In genomic region chr12:92040481-92040880, GRCm38 (mm10) we compare ENCODE assay signal across 11 mouse cellular contexts.
DNase-seq lines count a peak whose midpoint lies in the region; ATAC-seq lines count a peak whose summit lies in the region.
"Had no signal": no experiment of that assay in that cellular context is flagged by ENCODE, and none has a peak within 500 bp of the region (broad histone marks: within the 10 kb centered on the region; RNA-seq: fewer than 3 reads in every experiment).

No protein-coding gene starts in this region.

- no peak overlapping the region for H3K4me2 ChIP-seq in midbrain, embryonic 14.5 days (ENCODE audit: low read length)
- H3K4me2 ChIP-seq in midbrain, embryonic 15.5 days = no peak overlapping the region

- H3K4me3 ChIP-seq in midbrain, embryonic 14.5 days (replicated peaks; ENCODE audit: low read depth, low read length) = no peak overlapping the region
- H3K4me3 ChIP-seq in midbrain, embryonic 15.5 days = no peak overlapping the region

- DNase-seq in heart, postnatal 10 days = peak; percentile 5 to 18
- no peak for DNase-seq in heart, adult 9 months (ENCODE audit: low spot score in 2 of 2)
- peak; percentile 39 for DNase-seq in midbrain, embryonic 14.5 days
- peak; percentile 54 for DNase-seq in embryo, embryonic 11.5 days (ENCODE audit: low read depth, low spot score)
- DNase-seq in retina, postnatal 1 day = peak; percentile 62
- no peak for DNase-seq in cerebellum, adult 9-10 months
- no peak for DNase-seq in right cerebral cortex, postnatal 14 days
- DNase-seq: adrenal gland, adult 2 months; cerebellum, adult 9-11 months; left cerebral cortex, postnatal 4 days had no signal

- H3K36me3 ChIP-seq in midbrain, embryonic 14.5 days (ENCODE audit: control insufficient read depth, insufficient read depth, low read length) = no peaks in the 10 kb centered on the region
- H3K36me3 ChIP-seq in midbrain, embryonic 15.5 days (replicated peaks) = no peaks in the 10 kb centered on the region

- H3K9ac ChIP-seq in midbrain, embryonic 14.5 days (replicated peaks; ENCODE audit: low read length) = no peak overlapping the region
- H3K9ac ChIP-seq in midbrain, embryonic 15.5 days = no peak overlapping the region

- no peak for ATAC-seq in midbrain, embryonic 14.5 days (ENCODE audit: low FRiP score, low TSS enrichment)
- no peak for ATAC-seq in midbrain, embryonic 15.5 days (replicated peaks)

- intact Hi-C loops in heart, postnatal 10 days (cut with DNase I) = no loop called here

- 93% methylated on average over 1 of the region's 1 CpGs for WGBS in midbrain, embryonic 14.5 days
- 71% methylated on average over 1 of the region's 1 CpGs for WGBS in midbrain, embryonic 15.5 days

- no peak overlapping the region for H3K27ac ChIP-seq in midbrain, embryonic 14.5 days (replicated peaks; ENCODE audit: low read depth, low read length)
- no peak overlapping the region for H3K27ac ChIP-seq in midbrain, embryonic 15.5 days

- no peaks in the 10 kb centered on the region for H3K27me3 ChIP-seq in midbrain, embryonic 14.5 days (ENCODE audit: control insufficient read depth, insufficient read depth, low read length)
- H3K27me3 ChIP-seq in midbrain, embryonic 15.5 days (replicated peaks) = no peaks in the 10 kb centered on the region

- no peaks in the 10 kb centered on the region for H3K9me3 ChIP-seq in midbrain, embryonic 14.5 days (ENCODE audit: control insufficient read depth, low read length)
- no peaks in the 10 kb centered on the region for H3K9me3 ChIP-seq in midbrain, embryonic 15.5 days

- no peaks in the 10 kb centered on the region for H3K4me1 ChIP-seq in midbrain, embryonic 14.5 days (ENCODE audit: control insufficient read depth, insufficient read depth, low read length)
- no peaks in the 10 kb centered on the region for H3K4me1 ChIP-seq in midbrain, embryonic 15.5 days

Comparison
In these comparisons a context has a peak if more than half of its experiments do, and no peak if none do; other contexts are left out.
1. DNase-seq: peak in heart, postnatal 10 days (2 of 2), midbrain, embryonic 14.5 days (single experiment), embryo, embryonic 11.5 days (single experiment) and retina, postnatal 1 day (single experiment); none in heart, adult 9 months (0 of 2), cerebellum, adult 9-10 months (single experiment) and right cerebral cortex, postnatal 14 days (single experiment).